Mouse (Mus musculus) brown adipose tissue, adult 24 weeks (tissue): ENCODE data around the gene Med13l. TPM values are rescaled to one million over a fixed set of nuclear protein-coding genes. Genes with fewer than 3 reads are reported as not detected.

Experiments
- H3K27ac ChIP-seq: fragments of 200-500 bp; replicated peaks from 2 replicates; pipeline ENCODE4 v1.5.1; 2012; ENCODE audit warnings: low read depth, mild to moderate bottlenecking, low read length
- H3K4me1 ChIP-seq: fragments of 200-500 bp; 2 replicates; pipeline ENCODE4 v1.6.1; 2012; ENCODE audit warnings: low read length, mixed read lengths; ENCODE audit not compliant: control insufficient read depth, insufficient read depth, insufficient read length
- H3K4me3 ChIP-seq: fragments of 200-500 bp; 2 replicates; pipeline ENCODE4 v1.5.1; 2012; ENCODE audit warnings: low read depth, mild to moderate bottlenecking, low read length, moderate library complexity; ENCODE audit not compliant: insufficient read depth
- polyA plus RNA-seq: library from polyadenylated mRNA; stranded (reverse); fragments of >200 nt; gene quantifications from 2 replicates; pipeline ENCODE4 v1.2.4, GENCODE M21; 2012; ENCODE audit not compliant: missing spikeins, insufficient read depth, insufficient read length

Gene Med13l
- polyA plus RNA-seq, 1 experiment, result 11.4 TPM

DNA sequence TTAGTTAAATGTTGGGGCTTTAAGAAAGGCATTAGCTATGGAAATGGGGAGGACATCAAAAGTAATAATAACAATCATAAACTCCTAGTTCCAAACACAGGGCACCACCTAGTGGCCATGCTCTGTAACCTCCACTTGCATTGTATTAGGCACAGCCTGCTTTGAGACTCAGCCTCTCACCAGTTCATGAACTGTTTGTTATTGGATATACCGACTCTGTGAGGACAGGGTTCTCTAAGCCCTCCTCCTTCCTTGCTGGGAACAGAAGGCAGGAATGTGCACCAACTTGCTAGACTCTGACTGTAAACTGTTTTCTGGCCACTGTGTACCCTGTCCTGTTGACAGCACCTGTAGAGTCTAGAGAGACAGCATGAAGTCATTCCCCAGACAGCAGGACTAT is 177.1 kb downstream of the Med13l start:
- Histone ChIP-seq H3K4me1 (no peaks in the 10 kb centered on the region), H3K27ac (no peak overlapping the region), H3K4me3 (no peak overlapping the region)

DNA sequence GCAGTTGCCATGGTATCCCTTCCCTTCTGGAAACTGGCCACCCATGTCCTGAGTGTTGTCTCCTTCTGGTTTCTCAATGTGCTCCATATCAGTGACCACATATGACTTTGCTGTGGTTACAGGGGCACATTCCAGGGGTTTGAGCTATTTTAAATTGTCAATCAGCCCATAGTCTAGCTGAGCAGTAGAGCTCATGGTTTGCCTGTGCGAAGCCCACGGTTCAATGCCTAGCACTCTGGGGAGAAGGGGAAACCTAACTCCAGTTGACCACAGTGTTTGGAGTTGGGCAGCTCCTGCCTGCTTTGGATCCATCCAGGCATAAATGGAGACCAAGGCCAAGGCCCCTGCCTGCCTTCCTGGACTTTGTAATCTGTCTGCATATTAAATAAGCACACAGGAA is 182.6 kb downstream of the Med13l start:
- H3K27ac ChIP-seq, result no peak overlapping the region
- H3K4me3 ChIP-seq, result no peak overlapping the region
- H3K4me1 ChIP-seq, result no peaks in the 10 kb centered on the region

DNA sequence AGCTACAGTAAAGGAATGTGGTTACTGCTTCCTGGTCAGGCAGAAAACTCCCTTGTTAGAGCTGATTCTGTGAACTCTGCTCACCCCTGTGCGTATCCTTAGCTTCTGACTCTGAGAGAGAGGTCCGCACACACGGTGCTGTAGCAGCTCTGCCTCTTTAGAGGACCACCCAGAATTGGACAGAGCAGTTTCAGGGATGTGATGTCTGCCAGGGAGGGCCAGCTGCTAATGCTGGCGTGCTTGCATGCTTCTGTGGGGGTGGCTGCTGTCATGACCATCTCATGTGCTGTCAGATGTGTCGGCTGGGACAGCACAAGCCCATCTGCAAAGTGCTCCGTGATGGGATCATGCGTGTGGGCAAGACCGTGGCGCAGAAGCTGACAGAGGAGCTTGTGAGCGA is 186.5 kb downstream of the Med13l start:
- no peaks in the 10 kb centered on the region for H3K4me1 ChIP-seq
- no peak overlapping the region for H3K27ac ChIP-seq
- H3K4me3 ChIP-seq, result no peak overlapping the region

DNA sequence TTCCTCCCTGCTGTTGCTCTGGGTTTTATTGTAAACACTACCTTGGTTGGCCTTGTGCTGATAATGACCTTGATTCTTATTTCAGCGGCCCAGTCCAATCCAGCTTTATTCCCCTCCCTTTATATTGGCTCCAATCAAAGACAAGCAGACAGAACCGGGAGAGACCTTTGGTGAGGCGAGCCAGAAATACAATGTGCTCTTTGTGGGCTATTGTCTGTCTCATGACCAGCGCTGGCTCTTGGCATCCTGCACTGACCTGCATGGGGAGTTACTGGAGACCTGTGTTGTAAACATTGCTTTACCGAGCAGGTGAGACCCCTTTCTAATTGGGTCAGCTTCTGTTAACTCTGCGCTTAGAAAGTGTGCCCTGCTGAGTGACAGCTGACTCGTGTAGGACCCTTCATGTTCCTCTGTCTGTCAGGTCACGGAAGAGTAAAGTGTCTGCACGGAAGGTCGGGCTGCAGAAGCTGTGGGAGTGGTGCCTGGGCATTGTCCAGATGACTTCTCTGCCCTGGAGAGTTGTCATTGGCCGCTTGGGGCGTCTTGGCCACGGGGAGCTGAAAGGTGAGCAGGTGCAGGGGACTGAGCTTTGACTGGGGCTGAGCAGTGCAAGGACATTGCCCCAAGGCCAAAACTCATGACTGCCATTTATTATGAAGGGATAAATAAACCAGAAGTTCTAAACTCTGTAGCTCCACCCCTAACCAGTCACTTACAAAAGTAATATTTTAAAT is 191.1 kb downstream of the Med13l start:
- no peak overlapping the region for H3K4me3 ChIP-seq
- H3K27ac ChIP-seq, result no peak overlapping the region
- no peaks in the 10 kb centered on the region for H3K4me1 ChIP-seq

DNA sequence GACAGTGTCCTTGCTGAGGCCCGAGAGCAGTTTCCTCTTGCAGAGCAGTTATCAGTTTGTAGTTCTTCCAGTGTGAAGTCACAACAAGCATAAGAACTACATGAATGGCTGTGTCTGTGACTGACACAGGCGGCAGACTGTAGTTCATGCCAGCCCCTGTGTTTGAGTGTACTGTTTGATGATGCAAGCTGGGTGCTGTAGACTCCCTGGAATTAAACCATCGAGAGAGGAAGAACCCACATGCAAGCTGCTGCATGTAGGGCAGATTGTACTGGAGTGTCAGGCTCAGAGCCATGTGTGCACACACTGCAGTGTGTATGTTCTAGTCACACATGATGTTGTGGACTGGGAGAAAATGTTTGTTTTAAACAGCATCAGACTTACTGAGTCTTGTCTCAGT is 192.4 kb downstream of the Med13l start:
- no peaks in the 10 kb centered on the region for H3K4me1 ChIP-seq
- H3K27ac ChIP-seq, result no peak overlapping the region
- no peak overlapping the region for H3K4me3 ChIP-seq

DNA sequence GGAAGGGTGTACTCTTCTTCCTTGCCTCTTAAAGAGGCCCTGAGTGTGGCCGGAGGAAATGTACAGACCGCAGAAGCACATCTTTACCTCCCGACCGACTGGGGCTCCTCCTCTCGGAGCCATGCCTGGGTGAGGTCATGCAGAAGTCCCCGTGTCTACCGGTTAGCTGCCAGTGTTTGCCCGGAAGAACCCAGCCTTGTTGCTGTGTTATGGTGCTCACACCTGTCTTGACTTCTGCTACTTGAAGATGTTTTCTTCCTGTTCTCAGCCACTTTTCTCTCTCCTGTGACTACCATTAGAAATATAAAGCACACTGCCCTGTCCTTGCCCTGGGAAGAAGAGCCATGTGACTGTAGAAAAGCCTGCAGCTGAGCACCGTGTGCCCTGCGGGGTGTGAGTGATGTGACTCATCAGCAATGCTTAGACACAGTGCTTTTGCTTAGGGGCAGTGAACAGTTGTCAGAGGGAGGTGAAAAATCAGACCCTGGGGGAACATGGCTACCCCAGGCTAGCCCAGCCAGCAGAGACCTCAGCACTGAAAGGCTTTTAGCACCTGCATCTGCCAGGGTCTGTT is 193.1 kb downstream of the Med13l start:
- no peak overlapping the region for H3K27ac ChIP-seq
- no peaks in the 10 kb centered on the region for H3K4me1 ChIP-seq
- H3K4me3 ChIP-seq, result no peak overlapping the region

DNA sequence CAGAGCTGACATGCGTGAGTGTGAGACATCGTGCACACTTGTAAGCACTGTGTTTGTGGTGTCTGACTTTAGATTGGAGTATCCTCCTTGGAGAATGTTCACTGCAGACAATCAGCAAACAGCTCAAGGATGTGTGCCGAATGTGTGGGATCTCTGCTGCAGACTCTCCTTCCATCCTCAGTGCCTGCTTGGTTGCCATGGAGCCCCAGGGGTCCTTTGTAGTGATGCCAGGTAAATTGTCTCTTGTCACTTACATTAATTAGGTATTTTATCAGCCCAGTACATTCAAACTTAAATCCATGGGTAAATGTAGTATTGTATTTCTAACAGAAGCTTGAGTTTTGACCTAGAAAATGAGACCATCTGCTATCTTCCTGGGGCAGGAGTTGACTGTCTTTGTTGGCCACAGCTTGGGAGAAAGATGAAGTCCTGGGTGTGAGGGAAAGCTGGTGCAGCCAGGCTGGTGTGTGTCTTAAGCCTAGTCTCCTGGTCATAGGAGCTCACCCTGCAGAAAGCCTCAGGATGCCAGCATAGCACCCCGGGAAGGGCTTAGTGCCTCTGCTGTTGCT is 193.8 kb downstream of the Med13l start:
- no peaks in the 10 kb centered on the region for H3K4me1 ChIP-seq
- no peak overlapping the region for H3K27ac ChIP-seq
- H3K4me3 ChIP-seq, result no peak overlapping the region

DNA sequence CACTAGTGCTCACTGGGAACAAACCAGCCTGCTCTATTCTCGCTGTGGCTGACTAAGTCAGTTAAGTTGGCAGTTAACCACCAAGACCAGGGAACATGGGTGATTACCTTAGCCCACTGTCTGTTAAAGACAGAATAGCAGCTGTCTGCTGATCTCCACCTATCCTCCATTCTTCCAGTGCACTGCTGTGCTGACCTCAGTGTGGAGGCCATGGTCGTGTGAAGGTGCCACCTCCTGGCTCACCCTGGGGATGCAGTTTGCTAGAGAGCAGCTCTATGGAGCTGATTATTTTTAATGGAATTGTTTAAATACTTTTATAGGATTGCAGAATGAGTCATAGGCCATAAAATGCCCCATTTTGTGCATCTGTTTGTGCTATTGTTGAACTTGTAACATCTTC is 195.6 kb downstream of the Med13l start:
- Histone ChIP-seq H3K27ac (no peak overlapping the region), H3K4me1 (no peaks in the 10 kb centered on the region), H3K4me3 (no peak overlapping the region)

DNA sequence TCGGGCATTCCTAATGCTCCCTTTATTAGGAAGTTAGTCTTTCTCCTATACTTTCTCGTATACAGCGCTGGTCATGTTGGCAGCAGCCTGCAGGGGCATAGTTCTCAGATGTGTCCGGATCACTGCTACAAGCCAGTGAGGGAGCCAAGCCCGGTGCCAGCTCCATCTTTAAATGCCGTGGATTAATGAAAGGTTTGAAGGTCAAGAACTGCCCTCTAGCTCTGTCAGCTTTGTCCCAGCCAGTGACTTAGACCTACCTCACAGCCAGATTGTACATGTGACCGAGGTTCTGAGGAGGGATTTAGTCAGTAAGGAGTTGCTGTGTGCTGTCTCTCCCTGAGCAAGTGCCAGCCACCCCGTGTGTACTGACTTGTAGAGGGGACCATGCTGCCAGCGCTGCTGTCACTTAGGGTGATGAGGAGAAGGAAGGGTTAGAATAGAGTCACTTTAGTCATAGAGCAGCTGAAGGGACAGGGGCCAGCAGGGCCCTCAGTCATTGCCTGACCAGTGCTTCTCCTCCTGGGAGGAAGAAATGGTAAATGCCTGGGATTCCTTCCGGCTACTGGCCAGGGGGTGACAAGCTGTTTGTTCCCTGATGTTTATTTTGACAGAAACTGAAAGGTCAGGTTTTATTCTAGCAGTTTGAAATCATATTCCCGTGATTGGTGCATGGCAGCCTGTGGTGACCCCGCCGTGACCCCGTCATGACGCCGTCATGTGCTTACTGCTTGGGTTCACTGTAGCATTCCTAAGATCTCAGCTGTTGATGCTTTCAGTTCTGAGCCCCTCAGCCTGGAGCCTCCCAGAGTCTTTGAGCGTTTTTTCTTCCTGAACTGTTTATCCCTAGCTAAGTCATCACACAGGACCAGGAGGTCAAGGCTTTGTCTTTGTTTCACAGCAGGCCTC is 197.2 kb downstream of the Med13l start:
- no peak overlapping the region for H3K27ac ChIP-seq

DNA sequence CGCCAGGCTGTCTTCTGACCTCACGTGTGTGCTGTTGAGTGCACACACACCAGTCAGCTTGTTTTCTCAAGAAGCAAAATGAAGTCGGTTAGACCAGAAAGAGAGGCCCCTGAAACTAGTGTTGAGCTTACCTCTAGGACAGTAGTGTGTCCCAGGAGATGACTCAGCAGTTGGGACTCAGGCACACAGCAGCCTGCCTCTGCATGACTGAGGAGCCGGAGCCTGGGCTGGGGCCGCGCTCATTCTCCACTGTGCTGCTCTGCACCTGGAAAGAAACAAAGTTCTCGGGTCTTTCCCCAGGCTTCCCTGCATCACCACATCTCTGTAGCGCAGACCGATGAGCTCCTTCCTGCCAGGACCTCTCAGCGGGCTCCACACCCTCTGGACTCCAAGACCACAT is 200.5 kb downstream of the Med13l start:
- Histone ChIP-seq H3K4me1 (no peaks in the 10 kb centered on the region), H3K27ac (no peak overlapping the region), H3K4me3 (no peak overlapping the region)

More for the DNA sequence above, 197.2 kb downstream of the Med13l start:
- Histone ChIP-seq H3K4me1 (no peaks in the 10 kb centered on the region), H3K4me3 (no peak overlapping the region)

DNA sequence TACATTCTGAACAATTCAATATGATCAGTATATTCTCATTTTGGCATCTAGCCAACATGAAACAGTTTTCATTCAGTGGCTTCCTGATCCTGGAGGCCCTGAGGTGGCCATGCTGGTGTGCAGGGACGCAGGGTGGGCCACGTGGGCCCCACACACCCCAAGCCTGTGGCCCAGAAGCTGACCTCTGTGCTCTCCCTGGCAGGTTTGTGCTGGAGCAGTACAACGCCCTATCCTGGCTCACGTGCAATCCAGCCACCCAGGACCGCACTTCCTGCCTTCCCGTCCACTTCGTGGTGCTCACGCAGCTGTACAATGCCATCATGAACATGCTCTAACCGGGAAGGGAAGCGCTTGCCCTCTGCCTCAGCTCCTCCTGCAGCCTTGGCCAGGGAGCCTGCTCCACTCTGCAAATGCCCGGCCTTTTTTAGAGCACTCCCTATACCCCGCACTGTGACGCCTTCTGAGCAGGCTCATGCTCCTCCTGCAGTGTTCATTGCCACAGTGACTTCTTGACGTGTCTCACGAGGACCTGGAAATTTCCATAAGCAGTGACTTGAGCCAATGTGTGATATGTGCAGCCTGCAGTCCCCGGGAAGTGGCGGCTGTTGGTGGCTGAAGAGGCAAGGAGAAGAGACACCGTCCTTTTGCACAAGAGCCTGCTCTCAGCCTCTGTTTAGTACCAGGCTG is 202.2 kb downstream of the Med13l start:
- Histone ChIP-seq H3K27ac (no peak overlapping the region), H3K4me1 (no peaks in the 10 kb centered on the region), H3K4me3 (no peak overlapping the region)

DNA sequence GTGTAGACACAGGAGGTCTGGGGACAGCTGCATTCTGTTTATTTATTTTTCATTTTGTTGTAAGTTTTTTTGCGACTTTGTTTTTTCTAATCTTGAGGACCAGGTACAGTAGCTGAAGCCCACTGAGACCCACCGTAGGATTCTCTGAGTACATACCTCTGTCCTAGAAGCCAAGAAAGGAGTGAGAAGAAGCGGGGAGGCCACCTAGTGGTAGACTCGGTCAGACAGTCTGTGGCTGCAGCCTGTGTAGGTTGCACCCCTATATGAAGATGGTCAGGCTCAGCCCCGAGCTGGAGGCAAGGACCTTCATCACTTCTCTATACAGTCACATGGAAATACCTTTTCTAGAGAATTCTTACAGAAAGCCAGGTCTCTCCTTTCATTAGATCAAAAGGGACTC is 202.9 kb downstream of the Med13l start:
- no peak overlapping the region for H3K27ac ChIP-seq
- H3K4me1 ChIP-seq, result no peaks in the 10 kb centered on the region
- no peak overlapping the region for H3K4me3 ChIP-seq

DNA sequence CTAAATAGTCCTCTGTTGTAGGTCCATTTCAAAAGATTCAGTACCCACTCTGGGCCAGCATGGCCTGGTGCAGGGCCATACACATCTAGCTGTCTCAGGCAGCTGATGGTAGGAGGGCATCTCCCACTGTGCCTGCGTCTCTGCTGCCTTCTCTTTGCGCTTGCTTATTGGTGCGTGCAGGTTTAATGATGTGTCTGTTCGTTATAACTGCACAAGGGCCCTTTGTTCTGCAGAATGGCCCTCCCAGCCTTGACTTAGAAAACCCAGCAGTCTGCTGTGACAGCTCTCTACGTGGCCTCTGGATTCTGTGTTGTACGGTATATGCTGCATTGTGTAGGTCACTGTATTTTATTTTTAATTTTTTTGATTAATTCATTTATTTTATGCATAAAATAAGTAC is 208.7 kb downstream of the Med13l start:
- Histone ChIP-seq H3K27ac (no peak overlapping the region), H3K4me1 (no peaks in the 10 kb centered on the region)

DNA sequence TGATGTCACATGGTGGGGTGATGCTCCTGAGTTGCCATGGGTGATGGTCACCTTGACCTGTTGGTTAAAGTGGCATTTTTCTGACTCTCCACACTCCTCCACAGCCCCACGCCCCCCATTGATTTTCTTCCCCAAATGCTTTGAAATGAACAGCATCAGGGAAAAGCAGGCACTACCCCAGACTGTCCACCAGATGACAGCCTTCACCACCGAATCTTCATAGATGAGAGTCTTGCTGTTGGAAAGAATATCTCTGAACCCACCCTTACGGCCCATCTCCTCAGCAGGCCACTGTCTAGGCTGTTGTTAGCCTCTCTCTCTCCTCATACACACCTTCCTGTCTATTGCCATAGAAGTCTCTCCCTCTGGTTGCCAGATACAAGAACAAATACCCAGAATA is 213.4 kb downstream of the Med13l start:
- no peak overlapping the region for H3K27ac ChIP-seq
- H3K4me1 ChIP-seq, result no peaks in the 10 kb centered on the region
- H3K4me3 ChIP-seq, result no peak overlapping the region

More for the DNA sequence above, 208.7 kb downstream of the Med13l start:
- no peak overlapping the region for H3K4me3 ChIP-seq

DNA sequence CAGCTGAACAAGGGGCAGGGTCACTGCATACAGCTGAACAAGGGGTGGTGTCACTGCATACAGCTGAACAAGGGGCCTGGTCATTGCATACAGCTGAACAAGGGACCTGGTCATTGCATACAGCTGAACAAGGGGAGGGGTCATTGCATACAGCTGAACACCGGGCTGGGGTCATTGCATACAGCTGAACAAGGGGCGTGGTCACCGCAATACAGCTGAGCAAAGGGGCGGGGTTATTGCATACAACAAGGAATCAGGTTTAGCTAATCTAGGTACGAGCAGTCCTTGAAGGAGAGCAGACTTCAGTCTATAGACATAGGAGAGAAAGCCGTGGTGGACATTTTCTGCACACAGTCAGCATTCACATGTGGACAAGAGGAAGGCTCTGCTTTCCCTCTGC is 215.9 kb downstream of the Med13l start:
- H3K4me1 ChIP-seq, result no peaks in the 10 kb centered on the region
- no peak overlapping the region for H3K27ac ChIP-seq
- no peak overlapping the region for H3K4me3 ChIP-seq
